Mouse (Mus musculus): ENCODE data around the gene Fcho1. TPM values are rescaled to one million over a fixed set of nuclear protein-coding genes. Genes with fewer than 3 reads are reported as not detected.

The Fcho1 gene
- total and polyA plus RNA-seq, 3 experiments: 0.23 to 4.5 (median 0.64) TPM

DNA sequence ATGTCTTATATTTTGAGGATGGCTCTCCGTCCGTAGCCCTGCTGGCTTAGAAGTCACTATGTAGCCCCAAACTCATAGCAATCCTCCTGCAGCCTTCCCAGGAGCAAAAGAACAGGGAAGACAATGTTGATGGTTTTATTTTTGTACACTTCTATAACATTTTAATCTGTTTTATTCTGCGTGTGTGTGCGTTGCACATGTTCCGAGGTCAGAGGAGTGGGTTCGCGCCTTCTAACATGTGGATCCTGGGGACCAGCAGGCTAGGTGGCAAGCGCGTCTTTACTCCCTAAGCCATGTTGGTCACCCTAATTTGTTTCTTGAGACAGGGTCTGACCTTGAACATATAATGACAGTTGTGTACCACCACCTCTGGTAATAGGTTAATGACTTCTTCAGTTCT, 48.7 kb downstream of the Fcho1 start:
- 37% methylated on average over 9 of the region's 9 CpGs for WGBS
- H3K79me2 ChIP-seq (replicated peaks; ENCODE audit: control insufficient read depth, insufficient read depth, low read length): no peaks in the 10 kb centered on the region
- H3K9ac ChIP-seq (ENCODE audit: low read depth, low read length): peak overlapping the region; percentile 96
- no peaks in the 10 kb centered on the region for H3K27me3 ChIP-seq (ENCODE audit: control insufficient read depth, insufficient read depth, low read length)
- H3K36me3 ChIP-seq (ENCODE audit: control insufficient read depth, insufficient read depth, low read length): no peaks in the 10 kb centered on the region
- peak overlapping the region; percentile 98 for H3K27ac ChIP-seq
- TF ChIP-seq EP300 (IDR thresholded peaks at IDR 0.05; ENCODE audit: insufficient read depth, low read depth, low read length) (no peak), CTCF (IDR thresholded peaks at IDR 0.05) (no peak), POLR2A (IDR thresholded peaks at IDR 0.05; ENCODE audit: insufficient read depth, low read depth, low read length) (no peak)
- peak overlapping the region; percentile 76 for H3K4me3 ChIP-seq
- intact Hi-C loops (cut with DNase I): loop anchor here (1.0 kb wide), 1 partner anchor 24 kb away; the partner anchor contains the start of gene B3gnt3
- peaks cover 7% of the 10 kb centered on the region; the same call in 1 of the 2 replicates for H3K4me1 ChIP-seq (ENCODE audit: control insufficient read depth, insufficient read depth, low read length)
- DNase-seq: no peak

GRCm38 (mm10) chr8:71676020-71676741, 49.3 kb downstream of the Fcho1 start, which contains the start of gene Jak3:
Jak3 (plus strand) TSS chr8:71676296.
- Histone ChIP-seq H3K4me1 (ENCODE audit: control insufficient read depth, insufficient read depth, low read length) (peaks cover 7% of the 10 kb centered on the region; the same call in 1 of the 2 replicates), H3K79me2 (replicated peaks; ENCODE audit: control insufficient read depth, insufficient read depth, low read length) (no peaks in the 10 kb centered on the region), H3K9ac (ENCODE audit: low read depth, low read length) (peak within 1 kb of the TSS; percentile 96), H3K27ac (peak within 1 kb of the TSS; percentile 98), H3K4me3 (peak within 1 kb of the TSS; percentile 76), H3K36me3 (ENCODE audit: control insufficient read depth, insufficient read depth, low read length) (no peaks in the 10 kb centered on the region), H3K27me3 (ENCODE audit: control insufficient read depth, insufficient read depth, low read length) (no peaks in the 10 kb centered on the region)
- intact Hi-C loops (cut with DNase I): loop anchor here (1.0 kb wide), 1 partner anchor 25 kb away; the partner anchor contains the start of gene B3gnt3
- 3% methylated on average over 40 of the region's 40 CpGs for WGBS
- DNase-seq: peak; percentile 81 to 84
- TF ChIP-seq POLR2A (IDR thresholded peaks at IDR 0.05; ENCODE audit: insufficient read depth, low read depth, low read length) (peak; percentile 66), CTCF (IDR thresholded peaks at IDR 0.05) (no peak), EP300 (IDR thresholded peaks at IDR 0.05; ENCODE audit: insufficient read depth, low read depth, low read length) (0 out of 2 replicates have a peak, but pooled peaks have one; percentile 31)

DNA sequence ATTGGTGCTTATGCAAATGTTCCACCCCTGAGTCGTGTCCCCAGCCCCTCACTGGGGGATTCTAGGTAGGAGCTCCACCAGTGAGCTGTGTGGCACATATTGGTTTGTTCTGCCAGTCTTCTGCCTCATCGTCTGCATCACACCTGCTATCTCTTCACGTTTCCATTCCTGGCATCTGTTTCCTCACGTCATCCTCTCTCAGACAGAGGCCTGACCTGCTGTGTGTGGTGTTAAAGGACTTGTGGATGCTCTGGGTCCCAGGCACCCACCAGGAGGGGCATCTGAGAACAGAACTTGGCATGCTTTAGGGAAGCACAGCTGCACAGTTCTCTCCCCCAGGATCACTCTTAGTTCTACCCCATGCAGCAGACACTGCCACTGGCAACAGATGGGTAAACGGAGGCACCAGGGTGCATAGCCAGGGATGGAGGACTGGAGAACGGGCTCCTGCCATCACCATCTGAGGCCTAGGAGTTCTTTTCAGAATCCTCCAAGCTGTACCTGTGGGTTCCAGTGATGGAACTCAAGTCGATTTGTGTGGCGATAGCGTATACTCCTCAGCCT, 50.0 kb downstream of the Fcho1 start:
- Histone ChIP-seq H3K4me1 (ENCODE audit: control insufficient read depth, insufficient read depth, low read length) (peaks cover 7% of the 10 kb centered on the region; the same call in 1 of the 2 replicates), H3K4me3 (peak overlapping the region; percentile 76), H3K27me3 (ENCODE audit: control insufficient read depth, insufficient read depth, low read length) (no peaks in the 10 kb centered on the region), H3K27ac (peak overlapping the region; percentile 98), H3K36me3 (ENCODE audit: control insufficient read depth, insufficient read depth, low read length) (no peaks in the 10 kb centered on the region), H3K79me2 (replicated peaks; ENCODE audit: control insufficient read depth, insufficient read depth, low read length) (no peaks in the 10 kb centered on the region), H3K9ac (ENCODE audit: low read depth, low read length) (peak overlapping the region; percentile 8)
- DNase-seq: no peak
- TF ChIP-seq EP300 (IDR thresholded peaks at IDR 0.05; ENCODE audit: insufficient read depth, low read depth, low read length) (no peak), CTCF (IDR thresholded peaks at IDR 0.05) (no peak), POLR2A (IDR thresholded peaks at IDR 0.05; ENCODE audit: insufficient read depth, low read depth, low read length) (no peak)
- 48% methylated on average over 9 of the region's 9 CpGs for WGBS
- intact Hi-C loops (cut with DNase I): loop anchor here (1.0 kb wide), 1 partner anchor 26 kb away; the partner anchor contains the start of gene B3gnt3

GRCm38 (mm10) chr8:71674071-71674470, 51.4 kb downstream of the Fcho1 start:
- Histone ChIP-seq H3K27me3 (ENCODE audit: control insufficient read depth, insufficient read depth, low read length) (no peaks in the 10 kb centered on the region), H3K36me3 (ENCODE audit: control insufficient read depth, insufficient read depth, low read length) (no peaks in the 10 kb centered on the region), H3K27ac (no peak overlapping the region), H3K4me3 (no peak overlapping the region), H3K79me2 (replicated peaks; ENCODE audit: control insufficient read depth, insufficient read depth, low read length) (no peaks in the 10 kb centered on the region), H3K4me1 (ENCODE audit: control insufficient read depth, insufficient read depth, low read length) (peaks cover 5% of the 10 kb centered on the region; the same call in 1 of the 2 replicates), H3K9ac (ENCODE audit: low read depth, low read length) (no peak overlapping the region)
- 70% methylated on average over 2 of the region's 2 CpGs for WGBS
- intact Hi-C loops (cut with DNase I): no loop called here
- DNase-seq: no peak
- TF ChIP-seq EP300 (IDR thresholded peaks at IDR 0.05; ENCODE audit: insufficient read depth, low read depth, low read length) (no peak), CTCF (IDR thresholded peaks at IDR 0.05) (no peak), POLR2A (IDR thresholded peaks at IDR 0.05; ENCODE audit: insufficient read depth, low read depth, low read length) (no peak)

DNA sequence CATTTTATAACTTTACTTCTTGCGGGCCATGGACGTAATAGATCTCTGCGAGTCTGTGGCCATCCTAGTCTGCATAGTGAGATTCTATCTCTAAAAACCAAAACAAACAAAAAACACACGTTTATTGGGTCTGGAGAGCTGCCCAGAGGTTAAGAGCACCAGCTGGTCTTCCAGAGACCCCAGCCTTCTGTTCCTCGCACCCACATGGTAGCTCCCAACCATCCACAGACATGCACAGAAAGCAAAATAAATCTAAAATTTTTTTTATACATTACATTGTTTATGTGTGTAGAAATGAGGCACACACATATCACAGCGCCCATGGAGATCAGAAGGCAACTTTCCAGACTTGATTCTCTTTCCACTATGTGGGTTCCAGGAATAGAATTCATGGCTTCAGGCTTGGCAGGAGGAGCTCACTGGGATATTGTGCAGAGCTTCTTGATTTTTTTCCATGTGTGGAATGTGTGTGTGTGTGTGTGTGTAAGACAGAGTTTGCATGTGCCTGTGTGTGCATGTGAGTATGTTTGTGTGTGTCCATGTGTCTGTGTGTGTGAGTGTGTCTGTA, 53.3 kb downstream of the Fcho1 start:
- H3K27ac ChIP-seq: peak overlapping the region; percentile 80
- no peaks in the 10 kb centered on the region for H3K27me3 ChIP-seq (ENCODE audit: control insufficient read depth, insufficient read depth, low read length)
- peak overlapping the region; percentile 67 for H3K9ac ChIP-seq (ENCODE audit: low read depth, low read length)
- H3K36me3 ChIP-seq (ENCODE audit: control insufficient read depth, insufficient read depth, low read length): no peaks in the 10 kb centered on the region
- no peak for TF ChIP-seq EP300 (IDR thresholded peaks at IDR 0.05; ENCODE audit: insufficient read depth, low read depth, low read length)
- no peak for TF ChIP-seq POLR2A (IDR thresholded peaks at IDR 0.05; ENCODE audit: insufficient read depth, low read depth, low read length)
- no peak for TF ChIP-seq CTCF (IDR thresholded peaks at IDR 0.05)
- H3K4me3 ChIP-seq: peak overlapping the region; percentile 57
- H3K4me1 ChIP-seq (ENCODE audit: control insufficient read depth, insufficient read depth, low read length): peaks cover 5% of the 10 kb centered on the region
- no peaks in the 10 kb centered on the region for H3K79me2 ChIP-seq (replicated peaks; ENCODE audit: control insufficient read depth, insufficient read depth, low read length)
- DNase-seq: no peak
- intact Hi-C loops (cut with DNase I): no loop called here
- 61% methylated on average over 6 of the region's 6 CpGs for WGBS

All from heart, adult 2 months (tissue).